Mouse (Mus musculus) midbrain, postnatal 0 days (tissue): ENCODE data around the gene Trio. TPM values are rescaled to one million over a fixed set of nuclear protein-coding genes. Genes with fewer than 3 reads are reported as not detected.

Experiments used
- ATAC-seq: fragments of 200-750 bp; cut with Nextera tagmentation; 2 replicates; pipeline ENCODE4 v1.8.0; 2017; ENCODE audit warnings: moderate number of reproducible peaks, mild to moderate bottlenecking, moderate TSS enrichment, moderate library complexity; ENCODE audit not compliant: low FRiP score
- DNase-seq: peaks from one replicate; pipeline ENCODE4 v3.0.0-alpha.2; 2015; ENCODE audit warnings: low spot score
- H3K27ac ChIP-seq: fragments of 300-500 bp; sonication (generic); 2 replicates; pipeline ENCODE4 v1.5.1; 2014; ENCODE audit warnings: low read depth, mild to moderate bottlenecking, low read length, mixed read lengths
- H3K27me3 ChIP-seq: fragments of 300-500 bp; sonication (generic); 2 replicates; pipeline ENCODE4 v1.6.1; 2014; ENCODE audit warnings: low read length, control low read depth, mixed read lengths; ENCODE audit not compliant: insufficient read depth
- H3K36me3 ChIP-seq: fragments of 300-500 bp; sonication (generic); 2 replicates; pipeline ENCODE4 v1.6.1; 2014; ENCODE audit warnings: low read length, control low read depth, mixed read lengths; ENCODE audit not compliant: insufficient read depth
- H3K4me1 ChIP-seq: fragments of 300-500 bp; sonication (generic); 2 replicates; pipeline ENCODE4 v1.6.1; 2014; ENCODE audit warnings: mild to moderate bottlenecking, control low read depth, antibody characterized with exemption, low read length, mixed read lengths; ENCODE audit not compliant: insufficient read depth
- H3K4me2 ChIP-seq: fragments of 300-500 bp; sonication (generic); 2 replicates; pipeline ENCODE4 v1.6.1; 2014; ENCODE audit warnings: low read depth, mild to moderate bottlenecking, low read length, mixed read lengths; ENCODE audit not compliant: poor library complexity, severe bottlenecking
- H3K4me3 ChIP-seq: fragments of 300-500 bp; sonication (generic); 2 replicates; pipeline ENCODE4 v1.5.1; 2014; ENCODE audit warnings: low read depth, mild to moderate bottlenecking, low read length, moderate library complexity
- H3K9ac ChIP-seq: fragments of 300-500 bp; sonication (generic); replicated peaks from 2 replicates; pipeline ENCODE4 v1.6.1; 2014; ENCODE audit warnings: mild to moderate bottlenecking, low read length, moderate library complexity, mixed read lengths; ENCODE audit not compliant: poor library complexity, severe bottlenecking
- H3K9me3 ChIP-seq: fragments of 300-500 bp; sonication (generic); 2 replicates; pipeline ENCODE4 v1.6.1; 2016; ENCODE audit warnings: low read length, control low read depth
- CTCF ChIP-seq: IDR thresholded peaks from 2 replicates; pipeline ENCODE4 v1.5.1; 2016; ENCODE audit warnings: antibody characterized with exemption, mild to moderate bottlenecking
- WGBS: fragments of 180-500 bp; shearing (Covaris S2); extraction: QIAGEN DNeasy Blood & Tissue Kit; methylation state at CpG from one replicate; pipeline ENCODE4 v1.1.7; 2014; 5-methylcytosine and 5-hydroxymethylcytosine counted together
- polyA plus RNA-seq: library from polyadenylated mRNA; unstranded; fragments of >200 nt; fragmentation: Nextera tagmentation; extraction: Ambion mirVana; gene quantifications from 2 replicates; pipeline ENCODE4 v1.2.1, GENCODE M21; 2015
- total RNA-seq: library from RNA; depleted of rRNA; stranded (reverse); fragments of >200 nt; gene quantifications from 2 replicates; pipeline ENCODE4 v1.2.3, GENCODE M21; 2014

Gene Trio
- total and polyA plus RNA-seq, 2 experiments from 2014 or later, result 23.3 to 213 TPM

- Histone ChIP-seq H3K4me1 (no peaks in the 10 kb centered on the region), H3K4me3 (no peak overlapping the region), H3K27me3 (no peaks in the 10 kb centered on the region), H3K9ac (no peak overlapping the region), H3K27ac (no peak overlapping the region), H3K36me3 (no peaks in the 10 kb centered on the region), H3K4me2 (no peak overlapping the region), H3K9me3 (no peaks in the 10 kb centered on the region)
- ATAC-seq (no peak), DNase-seq (no peak)
- WGBS, result 32% methylated on average over 11 of the region's 11 CpGs
- TF ChIP-seq CTCF, result no peak
Observed at GRCm38 (mm10) chr15:27702031-27702971, 323.3 kb downstream of the Trio start.

GRCm38 (mm10) chr15:27697632-27698031, 328.0 kb downstream of the Trio start:
- H3K9ac ChIP-seq, result no peak overlapping the region
- no peak overlapping the region for H3K4me2 ChIP-seq
- no peak overlapping the region for H3K27ac ChIP-seq
- no peaks in the 10 kb centered on the region for H3K9me3 ChIP-seq
- no peak overlapping the region for H3K4me3 ChIP-seq
- ATAC-seq (no peak), DNase-seq (no peak)
- no peak for TF ChIP-seq CTCF
- no peaks in the 10 kb centered on the region for H3K36me3 ChIP-seq
- 97% methylated on average over 5 of the region's 5 CpGs for WGBS
- no peaks in the 10 kb centered on the region for H3K27me3 ChIP-seq
- no peaks in the 10 kb centered on the region for H3K4me1 ChIP-seq

- Histone ChIP-seq H3K9me3 (no peaks in the 10 kb centered on the region), H3K4me3 (no peak overlapping the region), H3K4me2 (no peak overlapping the region), H3K36me3 (no peaks in the 10 kb centered on the region), H3K27ac (no peak overlapping the region), H3K27me3 (no peaks in the 10 kb centered on the region), H3K4me1 (no peaks in the 10 kb centered on the region), H3K9ac (no peak overlapping the region)
- ATAC-seq (no peak), DNase-seq (no peak)
- 93% methylated on average over 10 of the region's 10 CpGs for WGBS
- no peak for TF ChIP-seq CTCF
Observed at GRCm38 (mm10) chr15:27693235-27693634, 332.4 kb downstream of the Trio start.

- Histone ChIP-seq H3K4me2 (no peak overlapping the region), H3K9me3 (no peaks in the 10 kb centered on the region), H3K4me3 (no peak overlapping the region), H3K9ac (no peak overlapping the region), H3K36me3 (no peaks in the 10 kb centered on the region), H3K27me3 (no peaks in the 10 kb centered on the region), H3K4me1 (no peaks in the 10 kb centered on the region), H3K27ac (no peak overlapping the region)
- no peak for DNase-seq
- TF ChIP-seq CTCF, result no peak
- 74% methylated on average over 7 of the region's 7 CpGs for WGBS
- no peak for ATAC-seq
Observed at GRCm38 (mm10) chr15:27692161-27692560, 333.5 kb downstream of the Trio start.

- Histone ChIP-seq H3K27me3 (no peaks in the 10 kb centered on the region), H3K9me3 (no peaks in the 10 kb centered on the region), H3K36me3 (no peaks in the 10 kb centered on the region), H3K4me3 (no peak overlapping the region), H3K27ac (no peak overlapping the region), H3K9ac (no peak overlapping the region), H3K4me1 (no peaks in the 10 kb centered on the region), H3K4me2 (no peak overlapping the region)
- no peak for ATAC-seq
- no peak for TF ChIP-seq CTCF
- WGBS, result 91% methylated on average over 7 of the region's 7 CpGs
- DNase-seq, result no peak
Observed at GRCm38 (mm10) chr15:27691213-27691612, 334.4 kb downstream of the Trio start.

- DNase-seq, result no peak
- no peak for ATAC-seq
- Histone ChIP-seq H3K4me2 (no peak overlapping the region), H3K9me3 (no peaks in the 10 kb centered on the region), H3K27me3 (no peaks in the 10 kb centered on the region), H3K36me3 (no peaks in the 10 kb centered on the region), H3K4me3 (no peak overlapping the region), H3K4me1 (no peaks in the 10 kb centered on the region), H3K9ac (no peak overlapping the region), H3K27ac (no peak overlapping the region)
- TF ChIP-seq CTCF, result no peak
- 81% methylated on average over 9 of the region's 9 CpGs for WGBS
Observed at GRCm38 (mm10) chr15:27688041-27688651, 337.5 kb downstream of the Trio start.
